Mouse (Mus musculus) left cerebral cortex, postnatal 14 days (tissue): ENCODE results near the gene Tigit. TPM values are rescaled to one million over a fixed set of nuclear protein-coding genes. Genes with fewer than 3 reads are reported as not detected.

ENCODE experiments used
- DNase-seq, 2 experiments: peaks; one replicate each; pipeline ENCODE4 v3.0.0; 2021 to 2022; ENCODE audit warnings: low spot score in 2 of 2, mixed read lengths in 1 of 2
- intact Hi-C: fragments of 180-260 bp; cut with DNase I; formaldehyde crosslinking; loops from one replicate; pipeline ENCODE4 v1.15.1; 2025
- microRNA-seq, 2 experiments: library from miRNA; unstranded; fragments of <30 nt; microRNA quantifications; one replicate each; pipeline ENCODE4 v1.2.0; 2022
- total RNA-seq, 2 experiments: library from RNA; stranded (reverse); gene quantifications; 2 replicates each; pipeline ENCODE4 v1.2.3; 2021

The Tigit gene
- total RNA-seq, 2 experiments from 2014 or later: not detected

- DNase-seq: no peak
- intact Hi-C loops: loop anchor here (10.0 kb wide), 1 partner anchor 180 kb away; no protein-coding TSS in a partner anchor
Measured at GRCm38 (mm10) chr16:43625289-43625688, 38.7 kb downstream of the Tigit start.

- no peak for DNase-seq
- intact Hi-C loops: loop anchor here (10.0 kb wide), 1 partner anchor 180 kb away; no protein-coding TSS in a partner anchor
Measured at GRCm38 (mm10) chr16:43624876-43625275, 39.1 kb downstream of the Tigit start.

GRCm38 (mm10) chr16:43623315-43624000, 40.5 kb downstream of the Tigit start:
- intact Hi-C loops: loop anchor here (10.0 kb wide), 1 partner anchor 181 kb away; no protein-coding TSS in a partner anchor
- DNase-seq: no peak

GRCm38 (mm10) chr16:43620359-43620758, 43.6 kb downstream of the Tigit start:
- DNase-seq: no peak
- intact Hi-C loops: loop anchor here (10.0 kb wide), 1 partner anchor 184 kb away; no protein-coding TSS in a partner anchor

- intact Hi-C loops: no loop called here
- no peak for DNase-seq
Measured at GRCm38 (mm10) chr16:43619277-43619676, 44.7 kb downstream of the Tigit start.

GRCm38 (mm10) chr16:43618286-43618685, 45.7 kb downstream of the Tigit start:
- DNase-seq: no peak
- intact Hi-C loops: no loop called here

- intact Hi-C loops: no loop called here
- DNase-seq: no peak
Measured at GRCm38 (mm10) chr16:43617346-43617745, 46.6 kb downstream of the Tigit start.

GRCm38 (mm10) chr16:43616348-43616747, 47.6 kb downstream of the Tigit start:
- intact Hi-C loops: no loop called here
- DNase-seq: no peak

GRCm38 (mm10) chr16:43610375-43610774, 53.6 kb downstream of the Tigit start:
- intact Hi-C loops: no loop called here
- DNase-seq: no peak

- no peak for DNase-seq
- intact Hi-C loops: no loop called here
Measured at GRCm38 (mm10) chr16:43608066-43608465, 55.9 kb downstream of the Tigit start.

GRCm38 (mm10) chr16:43607086-43607485, 56.9 kb downstream of the Tigit start:
- intact Hi-C loops: no loop called here
- DNase-seq: no peak

- DNase-seq: no peak
Measured at GRCm38 (mm10) chr16:43604399-43605013, 59.4 kb downstream of the Tigit start.

GRCm38 (mm10) chr16:43603591-43604141, 60.3 kb downstream of the Tigit start:
- intact Hi-C loops: no loop called here
- no peak for DNase-seq

More at GRCm38 (mm10) chr16:43604399-43605013, 59.4 kb downstream of the Tigit start:
- intact Hi-C loops: no loop called here

GRCm38 (mm10) chr16:43602573-43602972, 61.4 kb downstream of the Tigit start:
- intact Hi-C loops: no loop called here
- DNase-seq: no peak

GRCm38 (mm10) chr16:43599707-43600106, 64.2 kb downstream of the Tigit start:
- no peak for DNase-seq
- intact Hi-C loops: loop anchor here (10.0 kb wide), 1 partner anchor 1425 kb away; no protein-coding TSS in a partner anchor

Small RNA genes within 50 kb of the gene (microRNA-seq; reads per million reads assigned to microRNA genes)
- 0 reads per million in 2 experiments for gene Mir568

Other genes starting within 250 kb of the Tigit start
- gene Drd3, start 89.9 kb upstream of the Tigit start, total RNA-seq: 1 to 10 TPM in 1 of 2 experiments, not detected in 1; 1.0 TPM
- gene Ccdc191, start 225.7 kb upstream of the Tigit start, total RNA-seq: 1 to 10 TPM; 2.6 to 6.1 TPM